Mouse (Mus musculus) MEL (cell line): ENCODE results near the gene Olfr183. TPM values are rescaled to one million over a fixed set of nuclear protein-coding genes. Genes with fewer than 3 reads are reported as not detected.
A peak's percentile ranks its signal among the peaks of the same experiment; 100 is the strongest.

Experiments used
- DNase-seq: peaks from one replicate; pipeline ENCODE4 v3.0.0; 2011; ENCODE audit warnings: low read depth, low spot score
- H3K27ac ChIP-seq: 2 replicates; pipeline ENCODE4 v1.5.1; 2012; ENCODE audit warnings: low read depth, mild to moderate bottlenecking, control low read depth, low read length, moderate library complexity; ENCODE audit not compliant: control insufficient read depth
- H3K27me3 ChIP-seq, 2 experiments: fragments of 150-350 bp in 1 of 2; sonication (generic) in 1 of 2; 2 replicates each; pipeline ENCODE4 v1.6.1; 2012; ENCODE audit warnings: low read length in 2 of 2, mild to moderate bottlenecking in 2 of 2, improper control_type of control experiment in 1 of 2, moderate library complexity in 1 of 2; ENCODE audit not compliant: insufficient read depth in 2 of 2, control insufficient read depth in 1 of 2
- H3K36me3 ChIP-seq, 2 experiments: 2 replicates each; pipeline ENCODE4 v1.6.1; 2012 to 2014; ENCODE audit warnings: low read length in 2 of 2, improper control_type of control experiment in 1 of 2, inconsistent platforms in 1 of 2, mild to moderate bottlenecking in 1 of 2; ENCODE audit not compliant: insufficient read depth in 2 of 2, control insufficient read depth in 1 of 2
- H3K4me1 ChIP-seq, 2 experiments: fragments of 150-350 bp in 1 of 2; sonication (generic) in 1 of 2; 2 replicates each; pipeline ENCODE4 v1.6.1; 2012; ENCODE audit warnings: low read length in 2 of 2, improper control_type of control experiment in 1 of 2, mild to moderate bottlenecking in 1 of 2; ENCODE audit not compliant: insufficient read depth in 2 of 2, control insufficient read depth in 1 of 2
- H3K4me3 ChIP-seq, 2 experiments: fragments of 150-350 bp in 1 of 2; sonication (generic) in 1 of 2; 2 replicates each; pipeline ENCODE4 v1.5.1; 2012; ENCODE audit warnings: low read depth in 2 of 2, low read length in 2 of 2, mild to moderate bottlenecking in 2 of 2, moderate library complexity in 2 of 2, control low read depth in 1 of 2, improper control_type of control experiment in 1 of 2; ENCODE audit not compliant: control insufficient read depth in 1 of 2, insufficient read depth in 1 of 2
- H3K79me2 ChIP-seq: 2 replicates; pipeline ENCODE4 v1.6.1; 2012; ENCODE audit warnings: mild to moderate bottlenecking, low read length, moderate library complexity; ENCODE audit not compliant: control insufficient read depth, poor library complexity, insufficient read depth
- H3K9ac ChIP-seq: 2 replicates; pipeline ENCODE4 v1.6.1; 2012; ENCODE audit warnings: low read depth, mild to moderate bottlenecking, control low read depth, low read length, moderate library complexity; ENCODE audit not compliant: control insufficient read depth, poor library complexity, severe bottlenecking
- H3K9me3 ChIP-seq: fragments of 150-350 bp; sonication (generic); replicated peaks from 2 replicates; pipeline ENCODE4 v1.6.1; 2012; ENCODE audit warnings: mild to moderate bottlenecking, low read length, improper control_type of control experiment, moderate library complexity; ENCODE audit not compliant: insufficient read depth
- BHLHE40 ChIP-seq: IDR thresholded peaks from 2 replicates; pipeline ENCODE4 v1.6.1; 2012; ENCODE audit warnings: low read depth, mild to moderate bottlenecking, inconsistent platforms, low read length, improper control_type of control experiment, borderline replicate concordance
- CHD2 ChIP-seq: IDR thresholded peaks from 2 replicates; pipeline ENCODE4 v1.6.1; 2011; ENCODE audit warnings: low read length, improper control_type of control experiment
- CTCF ChIP-seq, 3 experiments: IDR thresholded peaks in 2 of 3; conservative IDR thresholded peaks in 1 of 3; 2 replicates each; pipeline ENCODE4 v1.5.1; 2011 to 2012; ENCODE audit warnings: low read length in 3 of 3, low read depth in 2 of 3, mild to moderate bottlenecking in 2 of 3, improper control_type of control experiment in 1 of 3, inconsistent platforms in 1 of 3, mixed read lengths in 1 of 3, moderate library complexity in 1 of 3; ENCODE audit not compliant: control insufficient read depth in 1 of 3, insufficient read depth in 1 of 3, poor library complexity in 1 of 3, severe bottlenecking in 1 of 3
- E2F4 ChIP-seq: IDR thresholded peaks from 2 replicates; pipeline ENCODE4 v1.6.1; 2011; ENCODE audit warnings: low read depth, low read length, improper control_type of control experiment, borderline replicate concordance
- ELF1 ChIP-seq: IDR thresholded peaks from 2 replicates; pipeline ENCODE4 v1.6.1; 2014; ENCODE audit warnings: low read depth, mild to moderate bottlenecking, inconsistent platforms, low read length, improper control_type of control experiment, moderate library complexity
- EP300 ChIP-seq, 2 experiments: IDR thresholded peaks; 2 replicates each; pipeline ENCODE4 v1.6.1; 2011; ENCODE audit warnings: improper control_type of control experiment in 2 of 2, low read length in 2 of 2, low read depth in 1 of 2, mild to moderate bottlenecking in 1 of 2
- ETS1 ChIP-seq: IDR thresholded peaks from 2 replicates; pipeline ENCODE4 v1.6.1; 2012; ENCODE audit warnings: low read depth, mild to moderate bottlenecking, inconsistent platforms, low read length, improper control_type of control experiment, moderate library complexity
- GABPA ChIP-seq: IDR thresholded peaks from 2 replicates; pipeline ENCODE4 v1.6.1; 2012; ENCODE audit warnings: low read depth, mild to moderate bottlenecking, inconsistent platforms, low read length, improper control_type of control experiment, moderate library complexity
- GATA1 ChIP-seq: IDR thresholded peaks from 2 replicates; pipeline ENCODE4 v1.6.1; 2011; ENCODE audit warnings: low read depth, low read length, improper control_type of control experiment
- HCFC1 ChIP-seq: IDR thresholded peaks from 2 replicates; pipeline ENCODE4 v1.6.1; 2012; ENCODE audit warnings: low read depth, mild to moderate bottlenecking, inconsistent platforms, low read length, improper control_type of control experiment, moderate library complexity
- JUND ChIP-seq: IDR thresholded peaks from 2 replicates; pipeline ENCODE4 v1.6.1; 2011; ENCODE audit warnings: low read depth, mild to moderate bottlenecking, improper control_type of control experiment, low read length
- KAT2A ChIP-seq: conservative IDR thresholded peaks from 2 replicates; pipeline ENCODE4 v1.6.1; 2012; ENCODE audit warnings: low read depth, low read length, improper control_type of control experiment, inconsistent platforms
- MAFK ChIP-seq: IDR thresholded peaks from 2 replicates; pipeline ENCODE4 v1.6.1; 2011; ENCODE audit warnings: low read depth, mild to moderate bottlenecking, low read length, improper control_type of control experiment, borderline replicate concordance
- MEF2A ChIP-seq: IDR thresholded peaks from 2 replicates; pipeline ENCODE4 v1.6.1; 2014; ENCODE audit warnings: low read depth, mild to moderate bottlenecking, inconsistent platforms, low read length, improper control_type of control experiment; ENCODE audit not compliant: poor library complexity, insufficient replicate concordance, severe bottlenecking; ENCODE audit errors: extremely low read depth
- MYB ChIP-seq: IDR thresholded peaks from 2 replicates; pipeline ENCODE4 v1.6.1; 2011; ENCODE audit warnings: mild to moderate bottlenecking, low read depth, low read length, improper control_type of control experiment
- NELFE ChIP-seq: IDR thresholded peaks from 2 replicates; pipeline ENCODE4 v1.6.1; 2011; ENCODE audit warnings: low read depth, low read length, improper control_type of control experiment
- POLR2AphosphoS2 ChIP-seq: IDR thresholded peaks from 2 replicates; pipeline ENCODE4 v1.6.1; 2011; ENCODE audit warnings: low read length, improper control_type of control experiment
- POLR2AphosphoS5 ChIP-seq: IDR thresholded peaks from 2 replicates; pipeline ENCODE4 v1.6.1; 2012; ENCODE audit warnings: low read depth, borderline replicate concordance, mild to moderate bottlenecking, inconsistent platforms, low read length, moderate library complexity, mixed read lengths
- RCOR1 ChIP-seq: IDR thresholded peaks from 2 replicates; pipeline ENCODE4 v1.6.1; 2012; ENCODE audit warnings: low read depth, mild to moderate bottlenecking, inconsistent platforms, low read length, improper control_type of control experiment
- SMC3 ChIP-seq: IDR thresholded peaks from 2 replicates; pipeline ENCODE4 v1.6.1; 2011; ENCODE audit warnings: low read depth, low read length, improper control_type of control experiment
- TAL1 ChIP-seq: IDR thresholded peaks from 2 replicates; pipeline ENCODE4 v1.6.1; 2012; ENCODE audit warnings: mild to moderate bottlenecking, inconsistent platforms, low read length, moderate library complexity, mixed read lengths
- TCF12 ChIP-seq: IDR thresholded peaks from 2 replicates; pipeline ENCODE4 v1.6.1; 2014; ENCODE audit warnings: low read depth, mild to moderate bottlenecking, inconsistent platforms, low read length, improper control_type of control experiment, moderate library complexity
- UBTF ChIP-seq: IDR thresholded peaks from 2 replicates; pipeline ENCODE4 v1.6.1; 2012; ENCODE audit warnings: low read depth, mild to moderate bottlenecking, inconsistent platforms, low read length, improper control_type of control experiment, moderate library complexity, borderline replicate concordance; ENCODE audit not compliant: insufficient read depth
- USF1 ChIP-seq: IDR thresholded peaks from 2 replicates; pipeline ENCODE4 v1.6.1; 2014; ENCODE audit warnings: low read depth, mild to moderate bottlenecking, inconsistent platforms, low read length, improper control_type of control experiment, moderate library complexity
- ZC3H11A ChIP-seq: IDR thresholded peaks from 2 replicates; pipeline ENCODE4 v1.6.1; 2012; ENCODE audit warnings: low read depth, mild to moderate bottlenecking, inconsistent platforms, low read length, improper control_type of control experiment
- ZKSCAN1 ChIP-seq: IDR thresholded peaks from 2 replicates; pipeline ENCODE4 v1.6.1; 2012; ENCODE audit warnings: low read depth, mild to moderate bottlenecking, inconsistent platforms, low read length, improper control_type of control experiment, moderate library complexity
- ZMIZ1 ChIP-seq: IDR thresholded peaks from 2 replicates; pipeline ENCODE4 v1.6.1; 2012; ENCODE audit warnings: low read depth, mild to moderate bottlenecking, inconsistent platforms, low read length, improper control_type of control experiment, moderate library complexity
- polyA plus RNA-seq, 2 experiments: library from polyadenylated mRNA; stranded (reverse) in 1 of 2; unstranded in 1 of 2; fragments of >175 nt in 1 of 2; fragments of >200 nt in 1 of 2; gene quantifications; 2 replicates each; pipeline versions ENCODE4 v1.2.1 to v1.2.4; 2012; ENCODE audit warnings: low replicate concordance in 2 of 2, low read depth in 1 of 2; ENCODE audit not compliant: insufficient read length in 2 of 2, insufficient read depth in 1 of 2, missing spikeins in 1 of 2
- total RNA-seq: library from RNA; depleted of rRNA; stranded (reverse); fragments of 300-350 nt; gene quantifications from 2 replicates; pipeline ENCODE4 v1.2.3, GENCODE M21; 2012

Gene Olfr183
- total and polyA plus RNA-seq, 3 experiments: 0.49 to 0.73 TPM; not detected in 1

GRCm38 (mm10) chr16:59039710-59040109 lies 44.6 kb downstream of the Olfr183 start, which contains the start of gene Olfr187:
Olfr187 (minus strand) TSS chr16:59039767.
- H3K4me1 ChIP-seq: no peaks in the 10 kb centered on the region
- no peaks in the 10 kb centered on the region for H3K36me3 ChIP-seq
- TF ChIP-seq ETS1 (no peak), RCOR1 (no peak), ZKSCAN1 (no peak), KAT2A (no peak), ZC3H11A (no peak), BHLHE40 (no peak), GATA1 (no peak), POLR2AphosphoS2 (no peak), CHD2 (no peak), E2F4 (no peak), HCFC1 (no peak), ELF1 (no peak), USF1 (no peak), CTCF (IDR thresholded peaks at IDR 0.05 in 2 of 3, conservative IDR thresholded peaks at IDR 0.05 in 1 of 3; ENCODE audit: control insufficient read depth in 1 of 3, insufficient read depth in 1 of 3, low read depth in 2 of 3, low read length in 3 of 3, poor library complexity in 1 of 3, severe bottlenecking in 1 of 3) (no peak), TCF12 (no peak), NELFE (no peak), JUND (no peak), MEF2A (no peak), ZMIZ1 (no peak)
- no peak within 1 kb of the TSS for H3K4me3 ChIP-seq
- no peak within 1 kb of the TSS for H3K27ac ChIP-seq
- no peaks in the 10 kb centered on the region for H3K9me3 ChIP-seq
- no peak for DNase-seq
- H3K79me2 ChIP-seq: no peaks in the 10 kb centered on the region
- H3K9ac ChIP-seq: no peak within 1 kb of the TSS
- H3K27me3 ChIP-seq: no peaks in the 10 kb centered on the region

- H3K27ac ChIP-seq: no peak overlapping the region
- H3K9ac ChIP-seq: no peak overlapping the region
- peak; percentile 66 for TF ChIP-seq TCF12
- no peak for TF ChIP-seq MEF2A
- TF ChIP-seq GATA1: peak; percentile 91
- no peak for TF ChIP-seq HCFC1
- no peak for TF ChIP-seq TAL1
- no peak for TF ChIP-seq POLR2AphosphoS2
- peak; percentile 86 for TF ChIP-seq RCOR1
- no peak for TF ChIP-seq ZMIZ1
- peak; percentile 56; the same call in 1 of the 2 replicates for TF ChIP-seq ETS1
- no peak for TF ChIP-seq SMC3
- no peak for TF ChIP-seq MAFK
- TF ChIP-seq GABPA: no peak
- TF ChIP-seq NELFE: no peak
- TF ChIP-seq MYB: peak; percentile 42; the same call in 1 of the 2 replicates
- TF ChIP-seq EP300 (IDR thresholded peaks at IDR 0.05; ENCODE audit: low read depth in 1 of 2, low read length in 2 of 2): peak; percentile 84 to 85
- TF ChIP-seq UBTF: no peak
- no peak for TF ChIP-seq POLR2AphosphoS5
- DNase-seq: peak; percentile 56
- no peaks in the 10 kb centered on the region for H3K27me3 ChIP-seq
- peaks cover 0 to 3% of the 10 kb centered on the region in 2 experiments; a peak in 2 of 4 replicates for H3K4me1 ChIP-seq
- peaks cover 0 to 7% of the 10 kb centered on the region in 2 experiments; a peak in 2 of 4 replicates for H3K36me3 ChIP-seq
- H3K9me3 ChIP-seq: no peaks in the 10 kb centered on the region
- H3K4me3 ChIP-seq: no peak overlapping the region
- no peaks in the 10 kb centered on the region for H3K79me2 ChIP-seq
These were observed 50.7 kb downstream of the Olfr183 start for GRCm38 (mm10) chr16:59045835-59046234.
